Mouse (Mus musculus): Measurements from ENCODE around the gene Etaa1. TPM values are rescaled to one million over a fixed set of nuclear protein-coding genes. Genes with fewer than 3 reads are reported as not detected.

The Etaa1 gene
- polyA plus RNA-seq (2014; fragmentation: Nextera tagmentation; extraction: Ambion mirVana), result 19.2 and 20.4 TPM in 2 replicates

DNA sequence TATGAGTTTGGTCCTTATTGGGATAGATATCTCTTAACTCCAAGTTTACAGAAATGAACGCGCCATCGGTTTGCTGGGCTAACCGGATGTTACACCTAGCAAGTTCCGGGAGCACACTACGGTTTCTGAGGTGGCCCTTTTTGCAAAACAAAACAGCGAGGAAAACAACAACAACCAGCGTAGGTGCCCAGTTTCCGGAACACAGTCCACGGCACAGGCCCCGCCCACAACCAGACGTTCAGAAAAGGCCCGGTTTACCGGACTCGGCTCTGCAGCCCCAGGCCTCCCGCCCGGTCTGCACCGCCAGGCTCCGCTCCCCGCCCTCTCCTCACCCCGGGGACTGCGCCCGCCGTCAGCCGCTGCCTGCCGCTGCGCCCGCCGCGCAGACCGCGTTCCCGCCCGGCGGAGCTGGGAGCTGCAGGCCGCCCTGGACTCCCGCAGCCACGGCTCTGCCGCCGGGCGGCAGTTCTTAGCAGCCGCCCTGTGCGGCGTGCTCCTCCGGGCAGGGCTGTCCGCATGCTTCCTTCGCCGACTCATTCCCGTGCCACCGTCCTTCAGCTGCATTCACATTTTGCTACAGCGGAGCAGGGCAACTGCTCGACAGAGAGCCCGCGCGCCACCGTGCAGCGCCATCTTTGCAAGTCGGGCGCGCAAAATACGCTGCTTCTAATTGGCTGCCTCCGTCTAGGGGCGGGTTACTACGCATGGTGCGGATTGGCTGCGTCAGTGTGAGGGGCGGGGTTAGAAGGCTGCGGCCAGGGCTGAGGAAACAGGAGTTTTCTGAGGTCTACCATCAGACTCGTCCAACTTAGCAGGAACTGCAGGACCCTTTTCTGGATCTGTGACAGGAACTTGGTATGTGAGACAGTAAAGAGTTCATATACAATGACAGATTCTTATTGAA lies at the start of gene Etaa1:
Gene Etaa1, minus strand, starts transcription at position 645 of the 904 bp plus-strand sequence.
- peak within 1 kb of the TSS; percentile 99 for H3K4me3 ChIP-seq (ENCODE audit: low read depth, low read length)
- H3K27ac ChIP-seq (ENCODE audit: low read depth, low read length), result peak within 1 kb of the TSS; percentile 95
- H3K27me3 ChIP-seq (ENCODE audit: control insufficient read depth, insufficient read depth, low read length), result no peaks in the 10 kb centered on the region
- peak; percentile 94 for DNase-seq (ENCODE audit: low spot score)
- H3K9me3 ChIP-seq (ENCODE audit: control insufficient read depth, low read length), result no peaks in the 10 kb centered on the region
- peak within 1 kb of the TSS; percentile 64 for H3K4me2 ChIP-seq (ENCODE audit: low read depth)
- peaks cover 2% of the 10 kb centered on the region; the same call in 1 of the 2 replicates for H3K36me3 ChIP-seq (ENCODE audit: control insufficient read depth, insufficient read depth, low read length)
- H3K9ac ChIP-seq (ENCODE audit: low read length), result peak within 1 kb of the TSS; percentile 98
- no peaks in the 10 kb centered on the region for H3K4me1 ChIP-seq (ENCODE audit: control insufficient read depth, insufficient read depth, low read length)
- WGBS, result under 1% methylated on average over 62 of the region's 69 CpGs
- ATAC-seq (ENCODE audit: insufficient read depth, low FRiP score, low TSS enrichment), result peak; percentile 100

DNA sequence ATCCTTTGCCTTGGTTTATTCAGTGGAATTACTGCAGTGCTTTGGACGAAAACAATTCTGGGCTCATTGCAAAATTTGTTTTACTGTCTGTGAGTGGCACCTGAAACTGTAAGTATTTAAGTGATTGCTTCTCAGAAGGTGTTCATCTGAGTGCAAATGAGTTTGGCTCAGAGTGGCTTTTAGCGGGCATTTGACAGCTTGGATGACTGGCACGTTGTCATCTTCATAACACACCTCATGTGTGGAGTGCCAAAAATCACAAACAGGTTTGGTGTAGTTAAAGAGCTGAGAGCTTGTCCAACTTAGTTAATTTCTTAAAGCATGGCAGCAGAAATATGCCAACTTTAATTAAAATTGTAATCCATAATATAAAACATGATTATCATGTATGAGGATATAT lies 40.5 kb upstream of the Etaa1 start:
- H3K4me1 ChIP-seq (ENCODE audit: control insufficient read depth, insufficient read depth, low read length), result no peaks in the 10 kb centered on the region
- WGBS, result 97% methylated on average over 3 of the region's 3 CpGs
- DNase-seq (ENCODE audit: low spot score), result no peak

DNA sequence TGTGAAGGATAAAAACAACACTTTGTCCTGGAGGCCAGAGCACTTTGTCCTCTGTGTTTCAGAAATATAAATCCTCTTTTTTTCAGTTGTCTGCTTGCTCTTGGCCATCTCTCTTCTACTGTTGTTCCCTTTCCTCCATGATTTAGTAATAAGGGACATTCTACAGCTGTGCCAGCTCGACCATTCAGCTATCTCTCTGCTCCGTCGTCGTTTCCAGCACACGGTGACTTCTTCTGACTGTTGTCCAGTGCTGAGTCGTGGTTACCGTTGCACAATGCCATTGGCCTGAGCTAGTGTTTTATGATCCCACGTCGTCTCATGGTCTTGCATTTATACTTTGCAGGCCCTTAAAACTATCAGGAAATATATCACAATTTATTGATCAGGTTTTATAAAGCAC lies 38.6 kb upstream of the Etaa1 start:
- Histone ChIP-seq H3K27ac (ENCODE audit: low read depth, low read length) (no peak overlapping the region), H3K9me3 (ENCODE audit: control insufficient read depth, low read length) (no peaks in the 10 kb centered on the region), H3K27me3 (ENCODE audit: control insufficient read depth, insufficient read depth, low read length) (no peaks in the 10 kb centered on the region), H3K4me1 (ENCODE audit: control insufficient read depth, insufficient read depth, low read length) (no peaks in the 10 kb centered on the region), H3K36me3 (ENCODE audit: control insufficient read depth, insufficient read depth, low read length) (no peaks in the 10 kb centered on the region), H3K4me3 (ENCODE audit: low read depth, low read length) (no peak overlapping the region), H3K4me2 (ENCODE audit: low read depth) (no peak overlapping the region), H3K9ac (ENCODE audit: low read length) (no peak overlapping the region)
- ATAC-seq (ENCODE audit: insufficient read depth, low FRiP score, low TSS enrichment), result no peak
- DNase-seq (ENCODE audit: low spot score), result no peak
- 88% methylated on average over 9 of the region's 9 CpGs for WGBS

More for the DNA sequence above, 40.5 kb upstream of the Etaa1 start:
- Histone ChIP-seq H3K4me2 (ENCODE audit: low read depth) (no peak overlapping the region), H3K9me3 (ENCODE audit: control insufficient read depth, low read length) (no peaks in the 10 kb centered on the region), H3K4me3 (ENCODE audit: low read depth, low read length) (no peak overlapping the region), H3K27me3 (ENCODE audit: control insufficient read depth, insufficient read depth, low read length) (no peaks in the 10 kb centered on the region), H3K27ac (ENCODE audit: low read depth, low read length) (no peak overlapping the region), H3K36me3 (ENCODE audit: control insufficient read depth, insufficient read depth, low read length) (no peaks in the 10 kb centered on the region), H3K9ac (ENCODE audit: low read length) (no peak overlapping the region)
- ATAC-seq (ENCODE audit: insufficient read depth, low FRiP score, low TSS enrichment), result no peak

DNA sequence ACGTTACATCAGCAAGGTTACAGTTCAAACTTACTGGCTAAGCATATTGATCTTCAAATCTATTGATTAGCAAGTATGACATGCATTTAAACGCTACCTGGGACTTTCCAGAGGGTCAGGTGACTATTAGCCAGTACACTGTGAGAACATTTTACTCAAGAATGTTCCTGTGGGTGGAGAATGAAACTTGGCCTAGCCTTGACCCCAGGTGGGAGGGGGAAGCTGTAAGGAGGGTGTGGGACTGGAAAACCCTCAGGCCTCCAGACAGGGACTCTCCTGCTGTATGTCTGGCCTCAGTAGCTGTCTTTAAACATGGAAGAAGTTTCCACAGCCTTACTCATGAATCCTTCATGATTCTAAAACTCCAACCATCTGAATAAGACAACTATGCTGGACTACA lies 29.7 kb upstream of the Etaa1 start:
- Histone ChIP-seq H3K36me3 (ENCODE audit: control insufficient read depth, insufficient read depth, low read length) (no peaks in the 10 kb centered on the region), H3K9me3 (ENCODE audit: control insufficient read depth, low read length) (no peaks in the 10 kb centered on the region), H3K27ac (ENCODE audit: low read depth, low read length) (no peak overlapping the region), H3K9ac (ENCODE audit: low read length) (no peak overlapping the region), H3K4me3 (ENCODE audit: low read depth, low read length) (no peak overlapping the region), H3K27me3 (ENCODE audit: control insufficient read depth, insufficient read depth, low read length) (no peaks in the 10 kb centered on the region), H3K4me2 (ENCODE audit: low read depth) (no peak overlapping the region), H3K4me1 (ENCODE audit: control insufficient read depth, insufficient read depth, low read length) (no peaks in the 10 kb centered on the region)
- WGBS, result 87% methylated on average over 2 of the region's 2 CpGs
- no peak for DNase-seq (ENCODE audit: low spot score)
- ATAC-seq (ENCODE audit: insufficient read depth, low FRiP score, low TSS enrichment), result no peak

DNA sequence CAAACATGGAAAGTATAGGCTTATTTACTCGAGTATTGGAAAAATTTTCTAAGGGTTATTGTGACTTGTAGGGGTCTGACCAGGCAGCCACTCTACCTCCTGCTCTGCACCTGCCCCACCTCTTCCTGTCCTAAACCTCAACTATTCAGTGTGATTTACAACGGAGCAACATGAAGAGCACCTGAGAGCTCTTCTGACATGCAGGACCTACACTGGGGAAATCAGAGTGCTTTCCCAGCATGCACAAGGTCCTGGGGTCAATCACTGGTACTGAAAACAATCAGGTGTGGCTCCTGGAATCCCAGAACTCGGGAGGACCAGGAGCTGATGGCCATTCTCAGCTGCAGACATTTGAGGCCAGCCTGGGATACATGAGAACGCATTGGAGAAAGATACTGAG lies 27.6 kb upstream of the Etaa1 start:
- H3K4me3 ChIP-seq (ENCODE audit: low read depth, low read length), result no peak overlapping the region
- DNase-seq (ENCODE audit: low spot score), result no peak
- no peak overlapping the region for H3K27ac ChIP-seq (ENCODE audit: low read depth, low read length)
- no peak for ATAC-seq (ENCODE audit: insufficient read depth, low FRiP score, low TSS enrichment)
- H3K4me2 ChIP-seq (ENCODE audit: low read depth), result no peak overlapping the region
- no peaks in the 10 kb centered on the region for H3K36me3 ChIP-seq (ENCODE audit: control insufficient read depth, insufficient read depth, low read length)
- H3K9ac ChIP-seq (ENCODE audit: low read length), result no peak overlapping the region
- WGBS, result 73% methylated on average over 4 of the region's 4 CpGs
- no peaks in the 10 kb centered on the region for H3K9me3 ChIP-seq (ENCODE audit: control insufficient read depth, low read length)
- no peaks in the 10 kb centered on the region for H3K27me3 ChIP-seq (ENCODE audit: control insufficient read depth, insufficient read depth, low read length)
- no peaks in the 10 kb centered on the region for H3K4me1 ChIP-seq (ENCODE audit: control insufficient read depth, insufficient read depth, low read length)

DNA sequence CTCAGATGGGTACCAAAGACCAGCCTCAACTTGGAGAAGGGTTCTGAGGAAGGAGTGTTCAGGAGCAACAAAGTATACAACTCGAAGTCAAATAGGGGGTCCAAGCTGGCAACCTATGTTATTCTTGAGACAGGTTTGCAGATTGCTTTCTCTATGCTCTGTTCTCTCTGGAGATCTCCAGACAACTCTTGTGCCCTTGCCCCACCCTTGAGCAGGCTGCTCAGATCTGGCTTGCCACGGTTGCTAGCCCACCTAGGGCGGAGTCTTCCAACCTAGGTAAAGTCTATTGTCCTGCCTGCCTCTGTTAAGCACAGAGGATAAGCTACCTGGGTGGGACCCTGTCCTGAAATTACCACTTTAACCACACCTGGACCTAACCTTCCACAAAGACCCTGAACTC lies 21.9 kb upstream of the Etaa1 start:
- no peaks in the 10 kb centered on the region for H3K9me3 ChIP-seq (ENCODE audit: control insufficient read depth, low read length)
- ATAC-seq (ENCODE audit: insufficient read depth, low FRiP score, low TSS enrichment) (no peak), DNase-seq (ENCODE audit: low spot score) (no peak)
- no peak overlapping the region for H3K4me3 ChIP-seq (ENCODE audit: low read depth, low read length)
- H3K9ac ChIP-seq (ENCODE audit: low read length), result no peak overlapping the region
- no peaks in the 10 kb centered on the region for H3K4me1 ChIP-seq (ENCODE audit: control insufficient read depth, insufficient read depth, low read length)
- no peaks in the 10 kb centered on the region for H3K27me3 ChIP-seq (ENCODE audit: control insufficient read depth, insufficient read depth, low read length)
- no peak overlapping the region for H3K27ac ChIP-seq (ENCODE audit: low read depth, low read length)
- no peaks in the 10 kb centered on the region for H3K36me3 ChIP-seq (ENCODE audit: control insufficient read depth, insufficient read depth, low read length)
- 64% methylated on average over 3 of the region's 3 CpGs for WGBS
- no peak overlapping the region for H3K4me2 ChIP-seq (ENCODE audit: low read depth)

DNA sequence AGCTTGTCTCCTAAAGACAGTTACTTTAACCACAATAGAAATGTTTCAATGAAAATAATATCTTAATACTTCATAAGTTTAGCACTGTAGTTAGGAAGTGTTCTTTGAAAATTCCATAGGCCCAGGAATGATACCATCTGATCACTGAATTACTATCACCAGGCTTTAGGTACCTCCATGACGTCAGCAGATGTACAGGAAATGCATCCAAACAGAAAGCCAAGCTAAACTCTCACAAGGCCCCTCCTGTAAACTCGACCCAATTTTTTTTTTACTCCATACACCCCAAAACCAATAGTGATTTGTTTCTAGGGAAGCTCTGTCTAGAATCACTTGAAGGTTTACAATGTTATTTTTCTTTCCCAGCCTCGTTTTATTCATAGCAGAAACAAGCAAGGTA lies 884 bp downstream of the Etaa1 start:
- Histone ChIP-seq H3K36me3 (ENCODE audit: control insufficient read depth, insufficient read depth, low read length) (peaks cover 2% of the 10 kb centered on the region), H3K9ac (ENCODE audit: low read length) (peak overlapping the region; percentile 98), H3K4me1 (ENCODE audit: control insufficient read depth, insufficient read depth, low read length) (no peaks in the 10 kb centered on the region), H3K27me3 (ENCODE audit: control insufficient read depth, insufficient read depth, low read length) (no peaks in the 10 kb centered on the region), H3K27ac (ENCODE audit: low read depth, low read length) (no peak overlapping the region), H3K4me2 (ENCODE audit: low read depth) (peak overlapping the region; percentile 64), H3K9me3 (ENCODE audit: control insufficient read depth, low read length) (no peaks in the 10 kb centered on the region), H3K4me3 (ENCODE audit: low read depth, low read length) (peak overlapping the region; percentile 99)
- ATAC-seq (ENCODE audit: insufficient read depth, low FRiP score, low TSS enrichment), result no peak
- DNase-seq (ENCODE audit: low spot score), result no peak
- 6% methylated on average over 3 of the region's 3 CpGs for WGBS

DNA sequence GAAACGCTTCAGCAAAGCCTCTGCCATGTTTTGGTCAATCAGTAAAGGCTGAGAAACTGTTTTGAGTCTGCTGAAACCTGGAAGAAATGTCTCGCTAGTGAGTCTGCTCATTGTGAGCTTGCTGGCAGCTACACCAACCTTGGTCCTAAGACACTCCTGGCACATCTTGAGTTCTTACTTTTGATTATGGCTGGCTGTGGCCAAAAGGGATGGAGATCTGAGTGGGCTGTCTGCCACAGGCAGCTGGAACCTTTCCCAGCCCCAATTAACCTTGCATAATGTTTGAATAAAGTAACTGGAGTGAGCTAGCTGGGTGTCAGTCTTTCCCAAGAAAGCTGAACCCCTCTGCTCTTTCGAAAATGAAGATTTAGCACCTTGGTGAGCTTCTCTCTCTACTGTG lies 2.3 kb downstream of the Etaa1 start:
- H3K4me3 ChIP-seq (ENCODE audit: low read depth, low read length), result no peak overlapping the region
- DNase-seq (ENCODE audit: low spot score), result no peak
- WGBS, result 93% methylated on average over 3 of the region's 3 CpGs
- ATAC-seq (ENCODE audit: insufficient read depth, low FRiP score, low TSS enrichment), result no peak
- H3K36me3 ChIP-seq (ENCODE audit: control insufficient read depth, insufficient read depth, low read length), result peaks cover 8% of the 10 kb centered on the region
- no peak overlapping the region for H3K9ac ChIP-seq (ENCODE audit: low read length)
- no peaks in the 10 kb centered on the region for H3K9me3 ChIP-seq (ENCODE audit: control insufficient read depth, low read length)
- no peak overlapping the region for H3K27ac ChIP-seq (ENCODE audit: low read depth, low read length)
- H3K4me2 ChIP-seq (ENCODE audit: low read depth), result no peak overlapping the region
- H3K27me3 ChIP-seq (ENCODE audit: control insufficient read depth, insufficient read depth, low read length), result no peaks in the 10 kb centered on the region
- H3K4me1 ChIP-seq (ENCODE audit: control insufficient read depth, insufficient read depth, low read length), result no peaks in the 10 kb centered on the region

DNA sequence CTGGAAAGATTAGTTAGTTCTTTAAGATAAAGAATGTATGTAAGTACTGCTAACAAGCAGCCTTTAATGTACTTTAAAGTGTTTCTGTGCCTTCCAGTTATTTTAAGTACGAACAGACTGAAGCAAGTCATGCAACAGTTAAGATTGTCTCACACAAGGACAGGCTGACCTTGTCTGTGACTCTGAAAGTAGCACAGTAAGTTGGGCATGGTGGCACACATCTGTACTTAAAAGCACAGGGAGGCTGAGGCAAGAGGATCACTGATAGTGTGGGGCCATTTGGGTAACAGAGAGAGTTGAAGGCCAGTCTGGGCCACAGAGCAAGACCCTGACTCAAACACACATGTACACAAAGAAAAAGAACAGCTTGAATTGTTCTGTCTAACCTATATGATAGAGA lies 14.5 kb downstream of the Etaa1 start:
- no peak overlapping the region for H3K4me2 ChIP-seq (ENCODE audit: low read depth)
- 95% methylated on average over 1 of the region's 1 CpGs for WGBS
- H3K9ac ChIP-seq (ENCODE audit: low read length), result no peak overlapping the region
- ATAC-seq (ENCODE audit: insufficient read depth, low FRiP score, low TSS enrichment) (no peak), DNase-seq (ENCODE audit: low spot score) (no peak)
- H3K36me3 ChIP-seq (ENCODE audit: control insufficient read depth, insufficient read depth, low read length), result peaks cover 2% of the 10 kb centered on the region; the same call in 1 of the 2 replicates
- no peaks in the 10 kb centered on the region for H3K27me3 ChIP-seq (ENCODE audit: control insufficient read depth, insufficient read depth, low read length)
- H3K4me3 ChIP-seq (ENCODE audit: low read depth, low read length), result no peak overlapping the region
- H3K27ac ChIP-seq (ENCODE audit: low read depth, low read length), result no peak overlapping the region
- no peaks in the 10 kb centered on the region for H3K9me3 ChIP-seq (ENCODE audit: control insufficient read depth, low read length)
- no peaks in the 10 kb centered on the region for H3K4me1 ChIP-seq (ENCODE audit: control insufficient read depth, insufficient read depth, low read length)
